Mouse (Mus musculus) stomach, adult 2 months (tissue): ENCODE data around the gene Akr1b10. TPM values are rescaled to one million over a fixed set of nuclear protein-coding genes. Genes with fewer than 3 reads are reported as not detected.

Experiments
- polyA plus RNA-seq: library from polyadenylated mRNA; depleted of rRNA; stranded (reverse); fragments of >200 nt; gene quantifications from 2 replicates; pipeline ENCODE4 v1.2.3, GENCODE M21; 2012; rRNA removed

The Akr1b10 gene
- 4.2 and 5.5 TPM in 2 replicates for polyA plus RNA-seq

DNA sequence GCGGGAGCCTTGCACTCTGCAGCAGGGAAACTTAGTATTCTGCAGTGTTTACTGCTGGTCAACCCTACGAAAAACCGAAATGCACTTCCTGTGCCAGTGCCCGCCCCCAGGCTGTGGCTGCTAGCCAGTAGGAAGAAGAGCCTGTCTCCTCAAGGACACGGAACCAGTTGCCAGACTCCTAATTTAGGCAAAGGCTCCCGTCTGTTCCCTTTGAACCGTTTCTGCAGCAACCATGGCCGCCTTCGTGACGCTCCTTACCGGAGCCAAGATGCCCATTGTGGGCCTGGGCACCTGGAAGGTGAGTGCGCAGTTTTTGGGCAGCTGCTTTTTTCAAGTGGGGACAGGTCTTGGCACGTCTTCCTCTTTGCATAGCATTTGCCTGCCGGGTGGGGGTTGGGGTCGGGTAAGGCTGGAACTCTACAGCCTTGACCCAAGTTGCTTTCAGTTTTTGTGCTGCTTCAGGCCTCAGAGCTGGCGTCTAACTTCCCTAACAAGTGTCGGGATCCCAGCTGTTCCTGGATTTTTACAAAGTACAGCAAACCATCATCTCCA lies at the start of gene Akr1b10:
TSS of gene Akr1b10 (plus strand) at position 109 of the 552 bp plus-strand sequence.

DNA sequence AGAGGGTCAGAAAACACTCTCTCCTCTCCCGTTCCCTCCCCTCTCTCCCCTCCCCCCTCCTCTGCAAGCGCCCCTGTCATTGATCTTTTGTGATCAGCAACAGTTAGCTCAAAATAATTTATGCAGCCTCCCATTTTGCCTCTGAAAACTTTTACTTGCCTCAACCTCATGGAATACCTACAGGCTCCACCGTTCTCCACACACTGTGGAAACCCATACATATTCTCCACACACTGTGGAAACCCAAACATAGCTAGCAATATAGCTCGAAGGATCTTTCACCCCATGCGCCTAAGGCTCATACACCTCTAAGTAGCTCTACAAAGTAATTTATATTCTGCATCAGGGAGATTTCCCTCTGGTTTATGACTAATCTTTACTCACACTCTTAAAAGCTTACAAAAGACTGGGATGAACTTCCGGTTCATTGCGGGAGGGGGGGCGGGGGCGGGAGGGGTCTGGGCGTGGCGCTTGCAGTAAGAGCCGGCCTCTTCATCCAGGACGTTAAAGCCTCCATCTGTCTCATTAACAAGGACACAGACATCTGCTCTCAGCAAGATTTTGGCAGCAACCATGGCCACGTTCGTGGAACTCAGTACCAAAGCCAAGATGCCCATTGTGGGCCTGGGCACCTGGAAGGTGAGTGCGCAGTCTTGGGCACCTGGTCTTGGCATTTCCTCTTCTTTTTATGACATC lies 30.2 kb upstream of the Akr1b10 start, which contains the start of gene Akr1b8:
TSS of gene Akr1b8 (plus strand) at position 462 of the 696 bp plus-strand sequence.

DNA sequence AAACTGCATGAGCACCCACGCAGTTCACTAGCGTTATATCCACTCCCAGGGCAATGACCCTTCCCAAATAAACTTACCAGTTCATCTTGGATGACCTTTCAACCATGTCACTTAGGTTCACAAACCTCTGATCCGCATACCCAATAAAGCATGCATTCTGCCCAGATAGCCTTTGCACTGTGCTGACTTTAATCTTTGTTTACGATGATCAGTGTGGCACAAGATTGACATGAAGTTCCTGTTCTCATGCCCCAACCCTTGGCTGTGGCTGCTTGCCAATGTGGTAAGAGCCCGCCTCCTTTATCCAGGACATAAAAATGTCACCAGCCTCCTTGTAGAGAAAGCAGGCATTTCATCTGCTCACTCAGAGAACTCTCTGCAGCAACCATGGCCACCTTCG lies 28.0 kb downstream of the Akr1b10 start, which contains the start of gene Akr1b7:
TSS of gene Akr1b7 (plus strand) at position 312 of the 400 bp plus-strand sequence.

Other genes starting within 250 kb of the Akr1b10 start
- gene Slc35b4, start 207.1 kb upstream of the Akr1b10 start, polyA plus RNA-seq = 2.5 and 3.9 TPM in 2 replicates
- gene Akr1b3, start 66.7 kb upstream of the Akr1b10 start, polyA plus RNA-seq = 99.6 and 113 TPM in 2 replicates
- 20.9 and 28.4 TPM in 2 replicates for gene Akr1b8, start 30.1 kb upstream of the Akr1b10 start, polyA plus RNA-seq
- gene Akr1b7, start 28.1 kb downstream of the Akr1b10 start, polyA plus RNA-seq = 0.12 and 0.28 TPM in 2 replicates
- gene Bpgm, start 92.0 kb downstream of the Akr1b10 start, polyA plus RNA-seq = 3.4 and 4.7 TPM in 2 replicates
- 3.2 and 8.5 TPM in 2 replicates for gene Cald1, start 214.3 kb downstream of the Akr1b10 start, polyA plus RNA-seq